In genomic region chr12:106030796-106031195, GRCm38 (mm10) we compare ENCODE assay signal across 11 mouse cellular contexts. TPM values are rescaled to one million over a fixed set of nuclear protein-coding genes. Genes with fewer than 3 reads are reported as not detected.
DNase-seq lines count a peak whose midpoint lies in the region; ATAC-seq and TF ChIP-seq lines count a peak whose summit lies in the region.
"Had no signal": no experiment of that assay in that cellular context is flagged by ENCODE, and none has a peak within 500 bp of the region (broad histone marks: within the 10 kb centered on the region; RNA-seq: fewer than 3 reads in every experiment).

No protein-coding gene starts in this region.

- no peaks in the 10 kb centered on the region for H3K9me3 ChIP-seq in G1E (replicated peaks)
- no peaks in the 10 kb centered on the region for H3K9me3 ChIP-seq in megakaryocyte, embryonic 14.5 days

- H3K36me3 ChIP-seq in G1E (replicated peaks), result peaks cover 74% of the 10 kb centered on the region
- H3K36me3 ChIP-seq in megakaryocyte, embryonic 14.5 days (replicated peaks; ENCODE audit: low read length), result peaks cover 16% of the 10 kb centered on the region

- H3K4me1 ChIP-seq in G1E (ENCODE audit: insufficient read depth, low read depth, low read length), result peaks cover 85% of the 10 kb centered on the region
- peaks cover 82% of the 10 kb centered on the region for H3K4me1 ChIP-seq in megakaryocyte, embryonic 14.5 days

- no peak overlapping the region for H3K4me3 ChIP-seq in layer of hippocampus, adult 2 months
- peak overlapping the region; percentile 58; the same call in 1 of the 2 replicates for H3K4me3 ChIP-seq in G1E (ENCODE audit: low read depth, low read length)
- peak overlapping the region; percentile 85 for H3K4me3 ChIP-seq in megakaryocyte, embryonic 14.5 days (replicated peaks)
- H3K4me3 ChIP-seq: erythroblast, embryonic 14.5 days had no signal

- TF ChIP-seq CTCF in layer of hippocampus, adult 2 months (conservative IDR thresholded peaks at IDR 0.05), result no peak
- no peak for TF ChIP-seq CTCF in G1E (IDR thresholded peaks at IDR 0.05; ENCODE audit: low read depth, low read length)

- DNase-seq in layer of hippocampus, adult 2 months (ENCODE audit: low spot score in 2 of 2), result no peak
- no peak for DNase-seq in layer of hippocampus, adult 9-11 months
- no peak for DNase-seq in G1E (ENCODE audit: low spot score)
- peak; percentile 68 for DNase-seq in induced T-regulatory cell, adult 2 months (ENCODE audit: low read depth)
- no peak for DNase-seq in right cerebral cortex, postnatal 10 days (ENCODE audit: low spot score in 2 of 2)
- no peak for DNase-seq in spleen, postnatal 14 days (ENCODE audit: low spot score in 2 of 2)
- DNase-seq: cerebellum, adult 8-10 months; heart, postnatal 36 days; thymus, postnatal 4 days had no signal

- H3K27ac ChIP-seq in layer of hippocampus, adult 2 months, result peak overlapping the region; percentile 90

- H3K27me3 ChIP-seq in G1E (ENCODE audit: insufficient read depth, low read length), result no peaks in the 10 kb centered on the region
- no peaks in the 10 kb centered on the region for H3K27me3 ChIP-seq in megakaryocyte, embryonic 14.5 days (replicated peaks)

- ATAC-seq in G1E (ENCODE audit: extremely low read depth, insufficient number of reproducible peaks, low FRiP score, poor library complexity, severe bottlenecking), result no peak

RNA-seq across cellular contexts. Expression of gene Vrk1, which starts 20.8 kb away (rescaled TPM):
- total RNA-seq in layer of hippocampus, adult 2 months (2021), result 10 to 100 TPM; 18.7 to 21.3 TPM
- total RNA-seq in G1E (2014; fragmentation: Nextera tagmentation) (184 and 234 TPM in 2 replicates), G1E (2017) (240 and 293 TPM in 2 replicates)
- 85.3 and 89.8 TPM in 2 replicates for polyA plus RNA-seq in G1E (2012)
- polyA plus RNA-seq in megakaryocyte, embryonic 14.5 days (2012; ENCODE audit: insufficient read depth, low replicate concordance), result 1.4 and 16.6 TPM in 2 replicates

Comparison
In these comparisons a context has a peak if more than half of its experiments do, and no peak if none do; other contexts are left out.
1. RNA of gene Vrk1, which starts 20.8 kb away (total RNA-seq): 184 to 293 TPM in G1E; 18.7 to 21.3 TPM in layer of hippocampus, adult 2 months; every median in the first group is over 4 times any median in the second.